In the genomic region with DNA sequence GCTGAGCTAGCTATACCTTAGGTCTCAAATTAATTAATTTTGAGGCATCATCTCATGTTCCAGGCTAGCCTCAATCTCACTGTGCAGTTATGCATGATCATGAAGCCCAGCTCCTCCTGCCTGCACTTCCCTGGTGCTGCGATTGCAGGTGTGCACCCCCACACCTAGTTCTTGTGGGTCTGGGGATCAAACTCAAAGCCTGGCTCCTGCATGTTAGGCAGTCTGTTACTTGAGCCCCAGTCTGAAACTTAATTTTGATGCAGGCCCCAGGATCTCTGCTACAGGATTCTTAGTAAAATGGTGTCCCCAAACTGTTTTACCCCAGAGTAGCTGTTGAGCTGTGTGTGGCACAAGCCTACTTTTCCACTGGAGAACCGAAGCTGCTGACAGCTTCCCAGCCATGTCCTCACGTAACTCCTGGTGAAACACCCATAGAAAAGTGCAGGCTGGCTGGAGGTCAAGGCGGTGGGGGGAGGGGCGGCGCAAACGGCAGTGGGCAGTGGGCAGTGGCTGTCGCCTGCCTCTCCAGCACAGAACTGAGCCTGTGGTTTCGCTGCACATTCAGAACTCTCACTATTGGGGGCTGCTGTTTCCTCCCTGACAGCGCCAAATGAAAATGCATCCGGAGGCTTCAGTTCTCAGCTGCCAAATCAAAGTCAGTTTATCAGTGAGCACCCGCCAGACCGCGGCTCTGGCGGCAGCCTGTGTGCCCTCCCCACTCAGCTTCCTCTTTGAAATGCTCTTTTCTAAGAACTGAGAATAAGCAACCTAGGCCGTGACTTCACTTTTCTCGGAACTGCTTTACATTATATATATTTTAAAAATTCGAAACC, we compare ENCODE assay signal across 1 mouse cellular context.
TF ChIP-seq lines count a peak whose summit lies in the region.

No protein-coding gene starts in this region.

TF ChIP-seq in MEL, 35 proteins besides CTCF, POLR2A, EP300 and RAD21 (continued from another document):
- TF ChIP-seq BHLHE40 (IDR thresholded peaks at IDR 0.05; ENCODE audit: borderline replicate concordance, low read depth, low read length): peak; percentile 79; the same call in 1 of the 2 replicates
- peak; percentile 82 for TF ChIP-seq ETS1 (IDR thresholded peaks at IDR 0.05; ENCODE audit: low read depth, low read length)
- no peak for TF ChIP-seq KAT2A (conservative IDR thresholded peaks at IDR 0.05; ENCODE audit: low read depth, low read length)
- peak; percentile 76 for TF ChIP-seq GATA1 (IDR thresholded peaks at IDR 0.05; ENCODE audit: low read depth, low read length)
- peak; percentile 99 for TF ChIP-seq RCOR1 (IDR thresholded peaks at IDR 0.05; ENCODE audit: low read depth, low read length)
- TF ChIP-seq POLR2AphosphoS5 (IDR thresholded peaks at IDR 0.05; ENCODE audit: borderline replicate concordance, low read depth, low read length): no peak
- TF ChIP-seq MYC (IDR thresholded peaks at IDR 0.05; ENCODE audit: low read depth, low read length): no peak
- no peak for TF ChIP-seq ZMIZ1 (IDR thresholded peaks at IDR 0.05; ENCODE audit: low read depth, low read length)
- peak; percentile 65 for TF ChIP-seq TCF12 (IDR thresholded peaks at IDR 0.05; ENCODE audit: low read depth, low read length)
- no peak for TF ChIP-seq CHD1 (IDR thresholded peaks at IDR 0.05; ENCODE audit: low read depth, low read length)
- TF ChIP-seq SIN3A (IDR thresholded peaks at IDR 0.05; ENCODE audit: low read length): peak; percentile 65
- no peak for TF ChIP-seq MYB (IDR thresholded peaks at IDR 0.05; ENCODE audit: low read depth, low read length)
- no peak for TF ChIP-seq NELFE (IDR thresholded peaks at IDR 0.05; ENCODE audit: low read depth, low read length)
- no peak for TF ChIP-seq ZNF384 (IDR thresholded peaks at IDR 0.05; ENCODE audit: low read depth, low read length)
- no peak for TF ChIP-seq ELF1 (IDR thresholded peaks at IDR 0.05; ENCODE audit: low read depth, low read length)
- TF ChIP-seq MAZ (IDR thresholded peaks at IDR 0.05; ENCODE audit: low read depth, low read length): peak; percentile 69; the same call in 1 of the 2 replicates
